Mouse (Mus musculus) layer of hippocampus, postnatal 25 days (tissue): ENCODE data around the gene Usp8. TPM values are rescaled to one million over a fixed set of nuclear protein-coding genes. Genes with fewer than 3 reads are reported as not detected.

ENCODE experiments used
- DNase-seq, 2 experiments: peaks; one replicate each; pipeline ENCODE4 v3.0.0; 2022; ENCODE audit warnings: mixed read lengths in 2 of 2, low spot score in 1 of 2; ENCODE audit errors: extremely low spot score in 1 of 2
- total RNA-seq, 2 experiments: library from RNA; stranded (reverse); gene quantifications; 2 replicates each; pipeline ENCODE4 v1.2.3; 2021

Usp8 gene
- total RNA-seq, 2 experiments from 2014 or later = 50.2 to 50.7 TPM

DNA sequence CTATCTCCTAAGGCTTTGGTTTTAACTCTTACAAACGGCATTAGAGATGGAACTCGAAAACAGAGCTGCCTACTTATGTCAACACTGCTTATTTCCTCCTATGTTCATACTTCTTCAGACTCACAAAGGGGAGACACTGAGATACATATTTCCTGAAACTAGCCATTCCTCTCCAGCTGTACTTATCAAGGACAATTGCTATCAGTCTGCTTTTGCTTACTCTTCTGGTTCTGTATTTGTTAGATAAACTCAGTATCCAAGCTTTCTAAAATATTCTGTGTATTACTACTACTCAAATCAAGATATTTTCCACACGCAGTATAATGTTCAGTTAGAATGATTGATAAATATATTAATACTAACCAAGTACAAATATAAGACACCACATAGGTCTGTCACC, 94.9 kb downstream of the Usp8 start:
- no peak for DNase-seq

Other genes with a start within 250 kb of the Usp8 start
- not detected for gene Atp8b4, start 206.7 kb upstream of the Usp8 start, total RNA-seq
- gene Slc27a2, start 154.9 kb upstream of the Usp8 start, total RNA-seq = 10 to 100 TPM; 10.7 to 11.6 TPM
- 1 to 10 TPM in 1 of 2 experiments, under 1 TPM in 1; 0.84 to 1.4 TPM for gene Hdc, start 88.0 kb upstream of the Usp8 start, total RNA-seq
- gene Gabpb1, start 31.0 kb upstream of the Usp8 start, total RNA-seq = 10 to 100 TPM; 18.2 to 20.2 TPM
- gene Usp50, start 76.1 kb downstream of the Usp8 start, total RNA-seq = 1 to 10 TPM; 1.9 to 2.9 TPM
- gene Trpm7, start 168.9 kb downstream of the Usp8 start, total RNA-seq = 10 to 100 TPM; 33.9 to 43.3 TPM
- 10 to 100 TPM; 28.3 to 30.3 TPM for gene Sppl2a, start 225.9 kb downstream of the Usp8 start, total RNA-seq